ENCODE assay signal across 10 mouse cellular contexts in the genomic region with DNA sequence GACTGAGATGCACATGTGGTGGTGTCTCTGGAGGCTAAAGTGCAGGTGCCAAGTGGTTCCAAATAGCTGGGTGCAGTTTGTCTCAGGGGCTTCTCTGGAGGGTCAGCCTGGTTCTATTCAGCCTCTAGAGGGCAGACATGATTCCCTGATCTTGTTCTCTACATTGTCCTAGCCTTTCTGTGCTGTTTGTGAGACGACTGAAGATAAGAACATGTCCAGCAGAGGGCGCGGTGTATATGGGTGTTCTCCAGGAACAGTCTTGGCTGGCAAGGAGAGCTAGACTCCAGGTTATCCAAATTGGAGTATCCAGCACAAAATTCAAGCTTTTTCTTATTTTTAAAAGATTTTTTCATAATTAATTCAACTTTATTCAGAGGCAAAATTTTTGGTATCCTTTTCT. TPM values are rescaled to one million over a fixed set of nuclear protein-coding genes. Genes with fewer than 3 reads are reported as not detected.
A peak's percentile ranks its signal among the peaks of the same experiment; 100 is the strongest.
DNase-seq lines count a peak whose midpoint lies in the region; ATAC-seq and TF ChIP-seq lines count a peak whose summit lies in the region.
"Not testable (repeated sequence)": the region's sequence is repeated elsewhere in the genome, so short reads cannot be mapped to it uniquely, and the experiment has no call there.
"Had no signal": no experiment of that assay in that cellular context is flagged by ENCODE, and none has a peak within 500 bp of the region (broad histone marks: within the 10 kb centered on the region; RNA-seq: fewer than 3 reads in every experiment).

No protein-coding gene starts in this region.

- not testable (repeated sequence) for H3K4me1 ChIP-seq in CH12.LX (ENCODE audit: control insufficient read depth in 1 of 2, insufficient read depth in 2 of 2); forebrain, embryonic 11.5 days (replicated peaks; ENCODE audit: control insufficient read depth, insufficient read depth, low read length); liver, embryonic 13.5 days (replicated peaks)

- not testable (repeated sequence) for H3K4me3 ChIP-seq in CH12.LX (replicated peaks in 1 of 3; ENCODE audit: low read depth in 2 of 3, low read length in 2 of 3, poor library complexity in 1 of 3); forebrain, embryonic 11.5 days (ENCODE audit: low read depth, low read length); liver, embryonic 13.5 days (replicated peaks)

- not testable (repeated sequence) for TF ChIP-seq EP300 in CH12.LX (IDR thresholded peaks at IDR 0.05; ENCODE audit: low read length)

- not testable (repeated sequence) for H3K79me2 ChIP-seq in CH12.LX (replicated peaks; ENCODE audit: control insufficient read depth, extremely low read depth, insufficient read depth, poor library complexity, severe bottlenecking)

- 6% methylated on average over 3 of the region's 3 CpGs for WGBS in forebrain, embryonic 11.5 days
- 4% methylated on average over 3 of the region's 3 CpGs for WGBS in liver, embryonic 13.5 days (ENCODE audit: insufficient replicate concordance)

- intact Hi-C loops in heart, postnatal 10 days (cut with DNase I): not testable (repeated sequence)

- H3K27ac ChIP-seq in CH12.LX (ENCODE audit: insufficient read depth, low read depth); forebrain, embryonic 11.5 days (ENCODE audit: low read depth, low read length); liver, embryonic 13.5 days: not testable (repeated sequence)

- H3K9me3 ChIP-seq in CH12.LX (replicated peaks; ENCODE audit: low read length); forebrain, embryonic 11.5 days (ENCODE audit: control insufficient read depth, low read length); liver, embryonic 13.5 days (replicated peaks): not testable (repeated sequence)

- dilution Hi-C loops in CH12.LX (cut with MboI; ENCODE audit: extremely low pct_ligation_motif_present, extremely low pct_unique_long_range_greater_than_20kb, low sequenced_read_pairs): not testable (repeated sequence)

- not testable (repeated sequence) for H3K36me3 ChIP-seq in CH12.LX (replicated peaks in 1 of 2; ENCODE audit: control insufficient read depth in 1 of 2, insufficient read depth in 1 of 2, low read length in 1 of 2); forebrain, embryonic 11.5 days (ENCODE audit: control insufficient read depth, insufficient read depth, low read length); liver, embryonic 13.5 days

- in situ Hi-C loops in CH12.LX (cut with MboI; ENCODE audit: low pct_ligation_motif_present, low pct_unique_long_range_greater_than_20kb, low sequenced_read_pairs): not testable (repeated sequence)

- TF ChIP-seq CTCF in CH12.LX (conservative IDR thresholded peaks at IDR 0.05 in 1 of 2, IDR thresholded peaks at IDR 0.05 in 1 of 2; ENCODE audit: low read depth in 2 of 2, low read length in 2 of 2): peak; percentile 36 to 88; a peak in 3 of 4 replicates

- H3K9ac ChIP-seq in CH12.LX (ENCODE audit: insufficient read depth, low read depth); forebrain, embryonic 11.5 days (ENCODE audit: low read length); liver, embryonic 13.5 days: not testable (repeated sequence)

- H3K4me2 ChIP-seq in CH12.LX (ENCODE audit: insufficient read depth, low read depth, poor library complexity, severe bottlenecking); forebrain, embryonic 11.5 days (ENCODE audit: low read depth, low read length, severe bottlenecking); liver, embryonic 13.5 days: not testable (repeated sequence)

- peak; percentile 52 for TF ChIP-seq RAD21 in CH12.LX (IDR thresholded peaks at IDR 0.05; ENCODE audit: low read depth, low read length)

- not testable (repeated sequence) for TF ChIP-seq POLR2A in CH12.LX (IDR thresholded peaks at IDR 0.05; ENCODE audit: low read depth, low read length)

- not testable (repeated sequence) for ATAC-seq in forebrain, embryonic 11.5 days (replicated peaks; ENCODE audit: low FRiP score); liver, embryonic 13.5 days (ENCODE audit: low read depth)

- H3K27me3 ChIP-seq in CH12.LX (replicated peaks); forebrain, embryonic 11.5 days (ENCODE audit: control insufficient read depth, insufficient read depth, low read length); liver, embryonic 13.5 days: not testable (repeated sequence)

- peak; percentile 81 for DNase-seq in CH12.LX (ENCODE audit: extremely low read depth)
- DNase-seq in c-Kit-positive CD71-negative TER-119-negative erythroid progenitor cells, embryonic 14.5 days (ENCODE audit: low read depth): peak; percentile 33
- DNase-seq in forebrain, embryonic 11.5 days (ENCODE audit: low spot score): peak; percentile 79
- DNase-seq in heart, postnatal 10 days: peak; percentile 67 to 70
- DNase-seq in kidney, postnatal 4 days: peak; percentile 81 to 88
- peak; percentile 0 for DNase-seq in liver, embryonic 13.5 days
- peak; percentile 7 for DNase-seq in ovary, postnatal 10 days (ENCODE audit: low spot score)
- DNase-seq in thymus, postnatal 10 days (ENCODE audit: low spot score in 2 of 2): peak; percentile 4 to 49

TF ChIP-seq in CH12.LX, 34 proteins besides CTCF, POLR2A, EP300 and RAD21:
- TF ChIP-seq SMC3 (IDR thresholded peaks at IDR 0.05; ENCODE audit: low read depth, low read length): peak; percentile 65

RNA-seq across cellular contexts. Expression of a gene that starts 9.7 kb away (rescaled TPM):
- total RNA-seq in CH12.LX (2012; rRNA removed): 0.38 and 0.51 TPM in 2 replicates
- total RNA-seq in CH12.LX (2014; rRNA removed): not detected in 2 replicates
- 0.59 TPM in 1 of 2 replicates, not detected in the other for polyA plus RNA-seq in CH12.LX (2012; ENCODE audit: insufficient read length, low read depth)
- polyA plus RNA-seq in forebrain, embryonic 11.5 days (2014; fragmentation: Nextera tagmentation; extraction: Ambion mirVana): not detected in 2 replicates
- total RNA-seq in heart, postnatal 10 days (2021): not detected
- polyA plus RNA-seq in liver, embryonic 13.5 days (2015; fragmentation: Nextera tagmentation; extraction: Ambion mirVana): not detected in 2 replicates
- polyA plus RNA-seq: activated CD4-positive, CD25-positive, alpha-beta regulatory T cell, adult 4 months; kidney, embryonic 16.5 days had no signal

RNA-seq across cellular contexts. Expression of a gene that starts 20.5 kb away (rescaled TPM):
- total RNA-seq in CH12.LX (2012; rRNA removed) (not detected in 2 replicates), CH12.LX (2014; rRNA removed) (not detected in 2 replicates)
- polyA plus RNA-seq in CH12.LX (2012; ENCODE audit: insufficient read length, low read depth): not detected in 2 replicates
- polyA plus RNA-seq in forebrain, embryonic 11.5 days (2014; fragmentation: Nextera tagmentation; extraction: Ambion mirVana): not detected in 2 replicates
- not detected for total RNA-seq in heart, postnatal 10 days (2021)
- polyA plus RNA-seq in liver, embryonic 13.5 days (2015; fragmentation: Nextera tagmentation; extraction: Ambion mirVana): not detected in 2 replicates
- polyA plus RNA-seq: activated CD4-positive, CD25-positive, alpha-beta regulatory T cell, adult 4 months; kidney, embryonic 16.5 days had no signal

RNA-seq across cellular contexts. Expression of a gene that starts 27.9 kb away (rescaled TPM):
- total RNA-seq in CH12.LX (2012; rRNA removed) (not detected in 2 replicates), CH12.LX (2014; rRNA removed) (0.08 TPM in 1 of 2 replicates, not detected in the other)
- polyA plus RNA-seq in CH12.LX (2012; ENCODE audit: insufficient read length, low read depth): 0.11 TPM in 1 of 2 replicates, not detected in the other
- polyA plus RNA-seq in forebrain, embryonic 11.5 days (2014; fragmentation: Nextera tagmentation; extraction: Ambion mirVana): 6.3 and 7.1 TPM in 2 replicates
- total RNA-seq in heart, postnatal 10 days (2021): 1 to 10 TPM; 1.2 to 1.6 TPM
- 0.22 and 0.33 TPM in 2 replicates for polyA plus RNA-seq in liver, embryonic 13.5 days (2015; fragmentation: Nextera tagmentation; extraction: Ambion mirVana)

Comparison
In these comparisons a context has a peak if more than half of its experiments do, and no peak if none do; other contexts are left out.
1. DNase-seq: peak in every context shown above with its lines; median percentile 84 in kidney, postnatal 4 days; 81 in CH12.LX; 79 in forebrain, embryonic 11.5 days; 68 in heart, postnatal 10 days; 33 in c-Kit-positive CD71-negative TER-119-negative erythroid progenitor cells, embryonic 14.5 days; 26 in thymus, postnatal 10 days; 7 in ovary, postnatal 10 days; 0 in liver, embryonic 13.5 days.